Mouse (Mus musculus) adrenal gland, postnatal 10 days (tissue): Measurements from ENCODE around the gene Tc2n. TPM values are rescaled to one million over a fixed set of nuclear protein-coding genes. Genes with fewer than 3 reads are reported as not detected.

Source experiments
- total RNA-seq, 2 experiments: library from RNA; stranded (reverse); gene quantifications; 2 replicates each; pipeline ENCODE4 v1.2.3; 2021

Gene Tc2n
- total RNA-seq, 2 experiments from 2014 or later: 0.88 to 2.3 TPM

Other genes with a start within 250 kb of the Tc2n start
- gene Fbln5, start 100.5 kb upstream of the Tc2n start, total RNA-seq: 10 to 100 TPM; 60.7 to 81.7 TPM
- gene Trip11, start 194.7 kb upstream of the Tc2n start, total RNA-seq: 10 to 100 TPM; 28.2 to 31.3 TPM
- gene Atxn3, start 239.7 kb upstream of the Tc2n start, total RNA-seq: 10 to 100 TPM; 16.4 to 17.2 TPM